Mouse (Mus musculus): Measurements from ENCODE around the gene Gm47841.

Gene Gm47841

DNA sequence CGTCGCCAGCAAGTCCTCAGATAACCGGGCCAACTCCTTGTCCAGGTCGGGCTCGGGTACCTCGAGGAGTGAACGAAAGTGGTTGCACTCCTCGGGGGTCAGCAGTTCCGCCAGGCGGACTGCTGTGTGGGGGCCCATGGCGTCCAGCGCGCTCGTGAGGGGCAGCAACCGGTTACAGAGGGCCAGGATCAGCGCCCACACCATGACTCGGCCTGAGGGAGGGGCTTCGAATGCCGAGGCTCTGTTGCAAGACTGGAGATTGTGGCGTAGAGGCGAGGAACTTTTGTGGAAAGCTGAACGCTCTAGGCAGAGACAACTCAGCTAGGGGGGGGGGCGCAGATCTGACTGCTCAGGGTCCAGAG, at the start of gene Gm47841:
Gene Gm47841, minus strand, starts transcription at position 204 of the 362 bp plus-strand sequence.
- no peak for DNase-seq (ENCODE audit: low read depth in 1 of 2, low spot score in 2 of 2)

DNA sequence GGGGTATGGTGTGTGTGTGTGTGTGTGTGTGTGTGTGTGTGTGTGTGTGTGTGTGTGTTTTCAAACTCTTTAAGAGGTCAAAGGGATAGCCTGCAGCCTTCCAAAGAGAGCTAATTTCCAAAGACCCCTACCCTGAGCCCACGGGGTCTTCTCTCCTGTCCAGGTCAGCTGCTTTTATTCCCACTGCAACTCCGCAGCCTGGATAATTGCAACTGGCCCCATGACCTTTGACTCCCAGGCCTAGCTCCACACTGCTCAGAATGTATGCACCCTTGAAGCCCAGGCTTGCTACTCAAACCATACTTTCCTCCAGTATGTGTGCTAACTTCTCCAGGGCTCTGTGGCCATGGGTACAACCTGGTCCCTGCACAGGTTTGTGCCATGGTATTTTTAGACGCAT, 48.2 kb upstream of the Gm47841 start:
- DNase-seq (ENCODE audit: low read depth in 1 of 2, low spot score in 2 of 2) = no peak

DNA sequence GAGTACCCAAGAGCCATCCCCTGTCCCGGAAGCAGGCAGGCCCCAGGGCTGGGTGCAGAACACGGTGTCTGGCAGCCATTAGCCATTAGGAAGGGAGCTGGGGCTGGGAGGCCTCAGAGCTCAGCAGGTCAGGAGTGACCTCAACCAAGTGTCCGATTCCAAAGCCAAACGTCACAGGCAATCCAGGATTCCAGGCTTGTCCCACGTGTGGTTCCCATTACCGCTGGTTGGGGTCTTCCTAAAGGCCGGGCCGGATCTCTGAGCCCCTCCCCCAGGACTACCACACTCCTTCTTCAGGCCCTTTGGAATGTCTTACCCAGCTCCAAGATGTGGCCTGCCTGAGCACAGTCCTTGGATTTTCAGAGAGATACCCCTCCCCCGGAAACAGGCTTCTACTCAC, 47.8 kb upstream of the Gm47841 start:
- no peak for DNase-seq (ENCODE audit: low read depth in 1 of 2, low spot score in 2 of 2)

DNA sequence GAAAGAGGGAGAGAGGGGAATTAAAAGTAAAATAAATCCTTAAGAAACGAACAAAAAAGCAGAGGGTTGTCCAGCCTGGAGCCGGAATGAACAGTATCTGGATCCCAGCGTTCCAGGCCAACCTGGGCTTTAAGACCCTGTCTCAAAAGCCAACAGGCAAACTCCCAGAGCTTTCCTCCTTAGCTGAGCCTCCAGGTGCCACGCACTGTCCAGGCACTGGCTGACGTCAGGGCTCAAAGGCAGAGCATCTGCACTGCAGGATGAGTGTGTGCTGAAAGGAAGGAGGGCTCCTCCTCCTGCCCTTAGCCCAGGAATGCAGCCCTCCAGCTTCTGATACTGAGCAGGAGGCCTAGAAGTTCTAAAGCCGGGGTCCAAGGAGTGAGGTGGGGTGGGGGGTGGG, 46.8 kb upstream of the Gm47841 start:
- no peak for DNase-seq (ENCODE audit: low read depth in 1 of 2, low spot score in 2 of 2)

DNA sequence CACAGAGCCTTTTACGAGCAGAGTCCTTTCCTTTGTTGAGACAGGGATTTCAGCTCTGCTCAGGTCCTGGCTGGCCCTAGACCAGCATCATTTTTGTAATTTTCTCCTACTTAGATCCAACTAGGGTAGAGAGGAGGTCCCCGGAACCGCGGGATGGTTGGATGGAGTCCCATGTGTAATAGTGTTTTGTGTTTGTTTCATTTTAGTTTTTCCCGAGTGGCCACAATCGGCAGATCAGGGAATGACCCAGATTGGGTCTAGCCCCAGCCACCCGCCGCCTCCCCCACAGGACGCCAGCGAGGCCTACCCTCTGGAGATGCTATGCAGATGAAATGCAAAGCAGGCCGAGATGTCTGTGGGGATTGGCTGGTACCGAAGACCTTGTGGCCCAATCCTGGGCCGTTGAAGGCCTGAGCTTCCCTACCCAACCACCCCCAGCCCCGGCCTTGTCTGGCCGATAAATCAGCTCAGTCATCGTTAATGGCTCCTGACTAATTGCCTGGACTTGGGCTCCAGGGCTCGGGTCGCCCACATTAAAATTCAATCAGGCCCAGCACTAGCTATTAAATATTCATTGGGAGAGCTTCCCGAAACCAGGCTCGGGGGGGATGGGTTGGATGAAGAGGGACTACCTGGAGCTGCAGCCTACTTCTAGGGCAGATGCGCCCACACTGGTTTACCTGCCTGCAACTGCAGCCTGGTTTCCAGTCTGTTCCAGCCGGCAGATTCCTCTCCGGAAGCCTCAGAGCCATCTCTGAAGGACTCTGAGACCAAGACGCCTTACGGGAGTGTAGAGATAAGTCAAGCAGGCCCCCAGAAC, 45.8 kb upstream of the Gm47841 start:
- DNase-seq (ENCODE audit: low read depth in 1 of 2, low spot score in 2 of 2) = no peak

DNA sequence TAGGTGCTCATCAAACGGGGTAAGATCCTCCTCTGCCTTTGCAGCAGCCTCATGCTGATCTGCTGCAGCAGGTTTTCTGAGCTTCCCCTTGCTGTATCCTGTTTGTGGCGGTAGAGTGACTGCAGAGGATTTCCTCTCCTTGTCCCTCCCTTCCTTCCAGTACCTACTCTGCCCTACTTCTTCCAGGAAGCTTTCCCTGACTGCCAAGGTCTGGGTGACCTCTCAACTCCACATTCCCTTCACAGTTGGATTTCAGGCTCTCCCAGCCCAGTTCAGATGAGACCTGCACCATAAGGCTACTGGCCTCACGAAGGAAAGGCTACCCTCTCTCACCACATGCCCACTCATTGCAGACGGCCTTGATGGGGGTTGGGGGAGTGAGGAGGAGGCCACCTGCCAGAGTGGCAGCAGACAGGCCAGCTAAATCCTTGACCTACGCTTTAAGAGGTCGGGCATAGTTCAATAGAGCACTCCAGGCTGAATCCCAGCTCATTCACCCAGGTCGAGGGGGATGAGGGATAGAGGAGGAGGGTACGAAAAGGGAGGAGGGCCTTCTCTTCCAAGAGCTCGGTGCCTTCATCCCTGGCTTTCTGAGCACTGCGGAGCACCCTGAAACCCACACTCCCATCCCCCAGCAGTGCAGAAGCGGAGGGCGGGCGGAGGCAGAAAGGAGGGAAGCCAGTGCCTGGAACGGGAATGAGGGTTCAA, 45.1 kb upstream of the Gm47841 start:
- DNase-seq (ENCODE audit: low read depth in 1 of 2, low spot score in 2 of 2) = no peak

DNA sequence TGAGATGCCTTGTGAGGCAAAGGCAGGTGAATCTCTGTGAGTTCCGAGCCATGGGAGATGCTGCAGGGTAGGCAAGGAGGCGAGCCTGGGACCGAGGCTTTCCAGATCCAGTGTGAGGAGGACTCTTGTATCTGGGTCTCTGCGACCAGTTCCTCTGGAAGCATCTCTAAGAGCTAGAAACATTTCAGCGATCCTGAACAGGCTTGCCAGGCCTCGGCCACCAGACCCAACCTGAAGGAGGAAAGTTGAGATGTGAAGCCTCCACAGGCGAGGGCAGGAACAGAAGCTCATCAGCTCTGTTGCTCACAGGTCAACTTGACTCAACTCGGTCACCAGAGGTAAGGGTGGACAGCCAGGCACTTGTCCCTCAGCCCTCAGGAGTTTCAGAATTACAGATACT, 44.4 kb upstream of the Gm47841 start:
- no peak for DNase-seq (ENCODE audit: low read depth in 1 of 2, low spot score in 2 of 2)

DNA sequence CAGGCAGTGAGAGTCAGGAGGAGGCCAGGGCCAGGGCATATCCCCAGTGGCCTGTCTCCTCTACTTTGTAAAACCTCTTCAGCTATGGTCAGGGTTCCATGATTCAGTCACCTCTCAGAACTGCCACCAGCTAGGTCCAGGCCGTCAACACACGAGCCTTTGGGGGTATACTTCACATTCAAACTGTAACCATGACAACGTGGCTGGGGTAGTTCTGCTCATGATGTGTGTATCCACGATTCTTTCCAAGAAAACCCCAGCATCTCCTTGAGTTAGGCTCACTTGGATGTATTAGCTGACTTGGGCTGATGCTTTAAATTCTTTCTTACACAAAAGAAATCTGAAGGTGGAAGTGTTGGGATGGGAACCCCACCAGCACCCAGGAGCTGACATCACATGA, 41.1 kb upstream of the Gm47841 start:
- DNase-seq (ENCODE audit: low read depth in 1 of 2, low spot score in 2 of 2) = no peak

DNA sequence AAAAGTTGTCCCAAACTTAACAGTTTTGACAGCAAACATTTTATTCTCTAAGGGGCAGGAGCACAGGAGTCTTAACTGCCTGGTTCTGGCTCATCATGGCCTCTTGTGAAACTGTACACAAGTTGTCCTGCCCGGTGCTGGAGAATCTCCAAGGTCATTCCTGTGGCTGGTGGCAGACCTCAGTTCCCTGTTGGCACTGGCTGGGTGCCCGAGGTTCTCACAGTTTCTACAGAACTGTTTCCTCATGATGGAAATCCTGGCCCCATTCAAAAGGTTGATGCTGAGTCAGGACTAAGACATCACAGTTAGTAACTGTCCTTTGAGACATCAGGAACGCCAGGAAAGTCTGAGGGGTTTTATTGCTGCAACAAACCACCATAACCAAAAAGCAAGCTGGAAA, 39.8 kb upstream of the Gm47841 start:
- no peak for DNase-seq (ENCODE audit: low read depth in 1 of 2, low spot score in 2 of 2)

DNA sequence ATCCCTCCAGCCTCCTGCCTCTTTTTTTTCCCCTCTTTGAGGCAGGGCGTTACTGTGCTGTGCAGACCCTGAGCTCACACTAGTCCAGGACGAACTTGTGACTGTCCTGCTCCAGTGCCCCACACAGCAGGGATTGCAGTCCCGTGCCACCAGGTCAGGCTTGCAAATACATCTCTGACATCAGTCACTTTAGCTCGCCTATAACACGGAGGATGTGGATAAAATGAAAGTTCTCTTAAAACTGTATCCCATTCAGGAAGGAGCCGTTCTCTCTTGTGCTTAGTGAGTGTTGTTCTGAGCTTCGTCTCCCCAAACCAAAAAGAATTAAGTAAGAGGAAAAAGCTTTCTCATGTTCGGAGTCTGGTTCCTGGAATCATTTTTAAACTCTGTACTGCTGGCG, 39.3 kb upstream of the Gm47841 start:
- no peak for DNase-seq (ENCODE audit: low read depth in 1 of 2, low spot score in 2 of 2)

DNA sequence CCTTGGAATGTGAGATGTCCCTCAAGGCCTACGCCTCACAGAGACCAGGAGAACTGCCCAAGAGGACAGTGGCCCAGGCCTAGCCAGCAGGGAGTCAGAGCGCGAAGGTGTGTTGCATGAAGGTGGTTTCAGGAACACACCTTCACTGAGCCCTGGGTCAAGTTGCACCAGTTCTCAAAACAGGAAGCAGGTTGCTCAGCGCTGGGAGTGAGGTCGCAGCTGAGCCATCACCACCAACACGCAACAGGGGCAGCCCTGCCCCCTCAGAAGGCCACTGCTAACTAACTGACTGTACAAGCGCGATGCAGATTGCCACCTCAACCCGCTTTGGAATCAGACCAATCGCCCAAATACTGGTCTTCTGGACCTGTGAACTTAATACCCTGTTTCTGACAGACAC, 37.3 kb upstream of the Gm47841 start:
- no peak for DNase-seq (ENCODE audit: low read depth in 1 of 2, low spot score in 2 of 2)

DNA sequence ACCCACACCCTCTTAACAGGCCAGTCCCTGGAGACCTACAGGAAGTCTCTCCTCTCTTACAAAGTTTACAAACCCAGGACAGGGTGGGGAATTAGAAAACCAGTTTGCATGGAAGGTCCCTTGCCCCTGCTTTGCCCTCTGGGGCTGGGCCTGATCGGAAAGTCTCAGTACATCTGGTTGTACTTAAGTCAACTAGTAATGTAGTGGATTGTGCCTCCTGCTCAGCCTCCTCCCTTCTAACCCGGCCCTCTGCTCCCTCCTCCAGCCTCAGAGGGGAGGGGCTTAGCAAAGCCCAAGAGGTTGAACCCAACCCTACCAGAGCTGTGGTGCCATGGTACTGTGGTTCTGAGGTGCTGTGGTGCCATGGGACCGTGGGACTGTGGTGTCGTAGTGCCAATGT, 35.0 kb upstream of the Gm47841 start:
- DNase-seq (ENCODE audit: low read depth in 1 of 2, low spot score in 2 of 2) = no peak

DNA sequence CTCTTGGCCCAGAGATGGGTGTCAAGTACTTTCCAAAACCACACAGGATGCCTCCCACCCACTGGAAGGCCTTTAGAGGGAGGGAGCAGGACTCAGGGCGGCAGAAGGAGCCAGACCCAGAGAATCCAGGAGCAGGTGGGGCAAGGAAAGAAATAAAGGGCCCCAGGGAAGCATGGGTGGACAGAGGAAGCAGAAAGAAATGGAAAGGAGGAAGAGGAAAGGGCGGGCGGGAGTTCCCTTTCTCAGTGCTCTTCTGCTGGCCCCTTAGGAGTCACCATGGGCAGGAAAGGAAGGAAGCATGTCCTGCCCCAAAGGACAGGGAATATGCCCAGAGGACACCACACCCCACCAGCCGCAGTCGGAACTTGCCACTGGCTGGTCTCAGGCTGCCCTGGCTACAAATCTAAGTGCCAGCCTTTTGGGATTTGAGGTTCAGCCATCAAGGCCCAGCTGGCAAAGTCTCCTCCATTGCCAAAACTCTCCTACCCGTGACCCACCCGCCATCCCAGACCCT, 33.9 kb upstream of the Gm47841 start:
- no peak for DNase-seq (ENCODE audit: low read depth in 1 of 2, low spot score in 2 of 2)

DNA sequence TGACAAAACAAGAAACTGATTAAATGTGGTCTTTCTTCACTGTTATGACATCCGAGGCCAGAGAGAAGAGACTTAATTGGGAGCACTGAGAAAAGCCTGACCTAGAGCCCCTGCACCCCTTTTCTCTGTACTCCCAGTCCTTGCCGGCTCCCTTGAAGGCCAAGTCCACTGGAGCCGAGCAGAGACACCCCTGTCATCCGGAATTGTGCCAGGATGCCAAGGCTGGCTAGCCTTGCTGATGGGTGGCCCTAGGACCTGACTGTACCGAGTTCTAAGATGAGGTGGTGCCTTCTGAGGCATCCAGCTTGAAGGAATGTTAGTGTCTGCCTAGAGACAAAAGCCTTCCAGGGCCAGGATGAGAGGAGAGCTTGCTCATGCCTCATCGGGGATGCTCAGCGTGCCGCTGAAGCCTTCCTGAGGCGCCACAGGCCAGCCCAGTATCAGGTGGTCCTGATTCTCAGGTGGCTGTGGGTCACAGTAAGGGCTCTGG, 32.9 kb upstream of the Gm47841 start:
- DNase-seq (ENCODE audit: low read depth in 1 of 2, low spot score in 2 of 2) = no peak

DNA sequence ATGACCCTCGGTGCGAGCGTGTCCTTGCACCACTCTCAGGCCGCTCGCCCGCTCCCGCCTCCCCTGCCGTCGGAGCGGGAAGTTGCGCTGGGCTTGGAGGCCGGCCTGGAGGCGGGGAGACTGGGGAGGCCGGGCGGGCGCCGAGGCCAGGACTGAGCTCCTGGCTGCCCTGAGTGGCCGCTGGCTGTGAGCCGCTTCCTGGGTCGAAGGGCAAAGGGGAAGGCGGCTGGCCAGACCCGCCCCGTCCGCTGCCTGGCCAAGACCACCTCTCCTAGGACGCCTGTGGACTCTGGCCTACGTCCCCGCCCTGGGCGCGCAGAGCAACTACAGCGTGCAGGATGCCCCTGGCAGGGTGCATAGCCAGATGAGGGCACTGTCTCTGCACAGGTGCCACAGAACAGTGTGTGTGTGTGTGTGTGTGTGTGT, 31.5 kb upstream of the Gm47841 start:
- DNase-seq (ENCODE audit: low read depth in 1 of 2, low spot score in 2 of 2) = peak; percentile 17 to 26

DNA sequence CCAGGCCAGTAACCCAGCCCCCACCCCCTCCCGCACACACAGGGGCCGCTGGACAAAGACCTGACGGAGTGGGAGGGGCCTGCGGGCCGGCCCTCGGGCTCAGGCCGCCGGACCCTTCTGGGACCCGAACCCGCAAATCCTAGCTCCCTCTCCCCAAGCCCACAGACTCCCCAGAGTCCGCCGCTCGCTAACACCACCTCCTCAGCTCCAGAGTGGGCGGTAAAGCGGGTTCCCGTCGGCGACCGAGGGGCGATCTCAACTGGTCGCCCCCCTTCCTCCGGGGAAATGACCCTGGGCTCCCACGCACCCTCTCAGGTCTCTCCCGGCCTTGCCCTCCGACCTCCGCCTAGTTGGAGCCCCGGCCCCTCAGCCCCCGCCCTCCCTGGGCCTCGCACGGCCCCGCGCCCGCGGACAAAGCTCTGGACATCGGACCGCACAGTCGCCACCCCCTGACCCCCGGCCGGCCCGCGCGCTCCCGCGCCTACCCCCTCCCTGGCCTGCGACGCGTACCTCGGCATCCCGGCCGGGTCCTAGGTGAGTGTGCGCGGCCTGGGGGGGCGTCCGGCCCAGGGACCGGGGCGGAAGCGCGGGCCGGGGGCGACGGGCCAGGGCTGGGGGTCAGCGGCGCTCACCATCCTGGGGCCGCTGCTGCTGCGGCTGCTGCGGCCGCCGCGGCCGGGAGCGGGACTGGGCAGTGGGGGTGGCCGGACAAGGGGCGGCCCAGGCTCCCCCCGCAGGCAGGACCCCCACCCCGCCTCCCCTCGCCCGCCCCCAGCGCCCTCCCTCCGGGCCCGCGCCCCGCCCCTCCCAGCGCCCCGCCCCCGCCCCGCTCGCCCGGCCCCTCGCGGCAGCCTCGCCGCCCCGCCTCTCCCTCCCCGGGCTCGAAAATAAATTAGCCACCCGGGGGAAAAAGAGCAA, 30.9 kb upstream of the Gm47841 start, which contains the start of gene Fignl2:
Gene Fignl2, minus strand, starts transcription at position 755 of the 918 bp plus-strand sequence.
- no peak for DNase-seq (ENCODE audit: low read depth in 1 of 2, low spot score in 2 of 2)

DNA sequence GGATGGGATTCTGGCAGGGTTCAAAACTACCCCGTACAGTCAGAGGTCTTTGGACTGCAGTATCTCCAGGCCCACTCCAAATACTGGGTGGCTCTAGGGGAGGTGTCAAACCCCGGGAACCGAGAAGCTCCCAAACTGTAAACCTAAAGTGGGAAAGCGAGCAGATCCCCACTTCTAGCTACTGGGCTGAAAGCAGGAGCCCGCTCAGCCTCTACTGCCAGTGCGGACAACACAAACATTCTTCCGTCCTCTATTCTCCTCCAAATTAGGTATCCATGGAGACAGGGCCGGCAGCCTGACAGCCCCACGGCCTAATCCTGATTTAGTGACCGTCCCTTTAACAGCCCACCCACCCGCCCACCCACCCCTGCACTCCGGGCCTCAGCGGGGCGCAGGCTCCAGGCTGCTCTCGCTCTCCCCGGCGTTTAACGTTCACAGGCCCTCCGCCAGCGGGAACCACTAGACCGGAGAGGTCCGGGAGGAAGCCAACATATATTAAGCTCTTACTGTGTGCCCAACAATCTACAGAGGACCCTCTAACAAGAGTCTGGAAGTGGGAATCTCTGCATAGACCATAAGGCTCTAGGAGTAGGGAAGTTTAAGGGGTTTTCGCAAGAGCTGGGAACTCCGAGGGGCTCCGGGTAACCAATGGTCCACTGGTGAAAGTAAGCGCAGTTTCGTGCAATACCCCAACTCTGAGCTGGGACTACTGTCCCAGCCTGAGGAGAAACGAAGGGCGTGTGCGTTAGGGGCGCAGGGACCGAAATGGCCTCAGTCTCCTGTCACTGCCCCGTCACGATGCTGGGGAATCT, 30.0 kb upstream of the Gm47841 start:
- no peak for DNase-seq (ENCODE audit: low read depth in 1 of 2, low spot score in 2 of 2)

DNA sequence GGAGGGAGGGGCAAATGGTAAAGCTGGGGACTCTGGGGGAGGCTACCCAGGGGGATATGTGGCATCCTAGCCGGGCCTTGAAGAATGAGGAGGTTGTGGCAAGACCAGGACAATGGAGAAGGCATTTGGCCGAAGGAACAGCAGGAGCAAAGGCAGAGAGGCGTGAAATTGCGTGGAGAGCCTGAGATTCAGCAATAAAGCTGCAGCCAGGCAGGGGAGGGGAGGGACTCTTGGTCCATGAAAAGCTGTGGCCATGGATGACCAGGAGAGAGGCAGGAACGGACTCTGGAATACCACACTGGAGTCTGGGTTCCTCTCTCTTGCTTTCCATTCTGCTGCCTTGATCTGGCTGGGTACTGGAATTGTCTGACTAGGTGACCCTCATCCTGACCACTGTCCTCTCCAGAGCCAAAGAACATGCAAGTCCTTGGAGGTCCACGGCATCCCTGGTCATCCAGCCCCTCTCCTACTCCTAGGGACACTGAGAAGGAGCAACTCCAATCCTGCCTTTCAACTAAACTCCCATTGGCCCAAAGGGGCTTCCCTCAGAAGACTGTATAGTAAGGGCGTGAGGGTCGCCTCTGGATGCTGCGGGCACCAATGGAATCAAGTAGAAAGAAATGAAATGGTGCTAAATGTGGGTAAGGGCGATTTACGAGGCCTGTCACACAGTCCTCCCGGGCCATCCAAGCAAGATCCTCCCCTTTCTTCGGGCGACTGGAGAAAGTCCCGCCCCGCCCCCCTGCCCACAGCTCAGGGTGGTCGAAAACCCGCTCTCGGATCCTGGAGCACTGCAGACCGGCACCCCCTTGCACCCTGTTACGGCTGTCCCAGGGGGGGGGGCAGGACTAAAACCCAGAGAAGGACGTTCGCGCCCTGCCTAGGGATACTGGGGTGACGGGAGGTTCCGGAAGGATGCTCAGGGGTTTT, 29.1 kb upstream of the Gm47841 start:
- no peak for DNase-seq (ENCODE audit: low read depth in 1 of 2, low spot score in 2 of 2)

DNA sequence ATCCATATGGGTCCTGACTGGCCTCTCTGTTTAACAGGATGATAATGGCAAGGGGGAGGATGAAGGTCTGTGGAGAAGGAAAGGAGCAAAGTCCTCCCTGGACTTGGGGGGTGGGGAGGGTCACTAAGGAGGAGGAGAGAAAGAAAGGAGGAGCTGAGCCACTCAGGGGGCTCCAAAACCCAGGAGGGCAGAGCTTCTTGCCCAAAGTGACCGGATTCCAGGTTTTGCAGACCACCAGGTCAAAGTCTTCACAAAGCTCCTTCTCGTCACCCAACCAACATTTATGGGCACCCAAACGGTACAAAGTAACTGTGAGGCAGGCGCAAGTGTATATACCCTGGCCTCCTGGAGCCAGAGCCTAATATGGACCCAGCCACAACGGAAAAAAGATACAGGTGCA, 28.5 kb upstream of the Gm47841 start:
- no peak for DNase-seq (ENCODE audit: low read depth in 1 of 2, low spot score in 2 of 2)
